Comparison of ENCODE assay signal across 8 mouse cellular contexts in genomic region chr7:55841977-55842503, GRCm38 (mm10). TPM values are rescaled to one million over a fixed set of nuclear protein-coding genes. Genes with fewer than 3 reads are reported as not detected.
A peak's percentile ranks its signal among the peaks of the same experiment; 100 is the strongest.
DNase-seq lines count a peak whose midpoint lies in the region; ATAC-seq and TF ChIP-seq lines count a peak whose summit lies in the region.

No protein-coding gene starts in this region.

- peak; percentile 97 for ATAC-seq in embryonic facial prominence, embryonic 15.5 days (ENCODE audit: insufficient number of reproducible peaks, low FRiP score, low TSS enrichment, low read depth)
- ATAC-seq in kidney, embryonic 14.5 days (ENCODE audit: low FRiP score, low TSS enrichment), result peak; percentile 99

- peak; percentile 30; the same call in 1 of the 2 replicates for TF ChIP-seq POLR2A in bone marrow, adult 2 months (IDR thresholded peaks at IDR 0.05; ENCODE audit: borderline replicate concordance, control insufficient read depth, low read depth, low read length)

- H3K4me2 ChIP-seq in embryonic facial prominence, embryonic 15.5 days (replicated peaks), result peak overlapping the region; percentile 67
- peak overlapping the region; percentile 77 for H3K4me2 ChIP-seq in kidney, embryonic 14.5 days (replicated peaks; ENCODE audit: low read depth, low read length)

- peak overlapping the region; percentile 55 for H3K4me3 ChIP-seq in bone marrow, adult 2 months (replicated peaks; ENCODE audit: control insufficient read depth, low read depth, low read length)
- peak overlapping the region; percentile 98 for H3K4me3 ChIP-seq in embryonic facial prominence, embryonic 15.5 days (replicated peaks)
- H3K4me3 ChIP-seq in kidney, embryonic 14.5 days (ENCODE audit: low read length), result peak overlapping the region; percentile 88

- H3K27me3 ChIP-seq in embryonic facial prominence, embryonic 15.5 days, result no peaks in the 10 kb centered on the region
- H3K27me3 ChIP-seq in kidney, embryonic 14.5 days (ENCODE audit: control insufficient read depth, insufficient read depth, low read length), result no peaks in the 10 kb centered on the region

- DNase-seq in B cell, adult 2 months, result peak; percentile 48 to 50
- DNase-seq in heart, adult 9 months (ENCODE audit: low spot score in 2 of 2), result peak; percentile 94 to 96
- DNase-seq in liver, result peak; percentile 89
- peak; percentile 37 for DNase-seq in monocyte, adult 2 months (ENCODE audit: low read depth in 1 of 2, low spot score in 2 of 2)
- DNase-seq in spleen, postnatal 14 days (ENCODE audit: low spot score in 2 of 2), result peak; percentile 35 to 44

- no peaks in the 10 kb centered on the region; the same call in 1 of the 2 replicates for H3K4me1 ChIP-seq in bone marrow, adult 2 months (ENCODE audit: control insufficient read depth, insufficient read depth, low read length)
- peaks cover 18% of the 10 kb centered on the region; the same call in 1 of the 2 replicates for H3K4me1 ChIP-seq in embryonic facial prominence, embryonic 15.5 days
- H3K4me1 ChIP-seq in kidney, embryonic 14.5 days (ENCODE audit: control insufficient read depth, insufficient read depth, low read length), result 0 out of 2 replicates have a peak, but pooled peaks cover 4% of the 10 kb centered on the region

- no peak for TF ChIP-seq CTCF in bone marrow, adult 2 months (IDR thresholded peaks at IDR 0.05; ENCODE audit: control insufficient read depth, insufficient read depth, low read length)

- under 1% methylated on average over 46 of the region's 47 CpGs for WGBS in bone marrow, adult 2 months
- under 1% methylated on average over 47 of the region's 47 CpGs for WGBS in embryonic facial prominence, embryonic 15.5 days
- WGBS in kidney, embryonic 14.5 days, result 1% methylated on average over 42 of the region's 47 CpGs

- no peaks in the 10 kb centered on the region for H3K36me3 ChIP-seq in embryonic facial prominence, embryonic 15.5 days
- no peaks in the 10 kb centered on the region for H3K36me3 ChIP-seq in kidney, embryonic 14.5 days (ENCODE audit: control insufficient read depth, insufficient read depth, low read length)

- peak overlapping the region; percentile 7; the same call in 1 of the 2 replicates for H3K27ac ChIP-seq in bone marrow, adult 2 months (ENCODE audit: control insufficient read depth, insufficient read depth, low read depth, low read length, poor library complexity)
- H3K27ac ChIP-seq in embryonic facial prominence, embryonic 15.5 days (replicated peaks), result peak overlapping the region; percentile 97
- H3K27ac ChIP-seq in kidney, embryonic 14.5 days (ENCODE audit: low read depth, low read length), result peak overlapping the region; percentile 99

- H3K9me3 ChIP-seq in embryonic facial prominence, embryonic 15.5 days (replicated peaks), result no peaks in the 10 kb centered on the region
- no peaks in the 10 kb centered on the region for H3K9me3 ChIP-seq in kidney, embryonic 14.5 days (ENCODE audit: control insufficient read depth, low read length)

- peak overlapping the region; percentile 85 for H3K9ac ChIP-seq in embryonic facial prominence, embryonic 15.5 days
- H3K9ac ChIP-seq in kidney, embryonic 14.5 days (ENCODE audit: low read depth, low read length), result peak overlapping the region; percentile 94

RNA-seq across cellular contexts. Expression of gene Cyfip1, which starts 0.5 kb away (rescaled TPM):
- 3.9 and 14.1 TPM in 2 replicates for polyA plus RNA-seq in bone marrow, adult 2 months (2011; ENCODE audit: insufficient read depth, insufficient read length, low replicate concordance, missing spikeins)
- polyA plus RNA-seq in embryonic facial prominence, embryonic 15.5 days (2015; fragmentation: Nextera tagmentation; extraction: Ambion mirVana), result 106 and 110 TPM in 2 replicates
- polyA plus RNA-seq in kidney, embryonic 14.5 days (2014; fragmentation: Nextera tagmentation; extraction: Ambion mirVana), result 60.3 and 119 TPM in 2 replicates

RNA-seq across cellular contexts. Expression of gene Tubgcp5, which starts 48.1 kb away (rescaled TPM):
- 6.9 and 12.5 TPM in 2 replicates for polyA plus RNA-seq in bone marrow, adult 2 months (2011; ENCODE audit: insufficient read depth, insufficient read length, low replicate concordance, missing spikeins)
- 32.1 and 37.1 TPM in 2 replicates for polyA plus RNA-seq in embryonic facial prominence, embryonic 15.5 days (2015; fragmentation: Nextera tagmentation; extraction: Ambion mirVana)
- 24.6 and 34.6 TPM in 2 replicates for polyA plus RNA-seq in kidney, embryonic 14.5 days (2014; fragmentation: Nextera tagmentation; extraction: Ambion mirVana)

Comparison
In these comparisons a context has a peak if more than half of its experiments do, and no peak if none do; other contexts are left out.
1. Peak in every context shown above with its lines: DNase-seq, ATAC-seq, H3K4me3 ChIP-seq and H3K27ac ChIP-seq.
2. DNase-seq: peak in every context shown above with its lines; median percentile 95 in heart, adult 9 months; 89 in liver; 49 in B cell, adult 2 months; 40 in spleen, postnatal 14 days; 37 in monocyte, adult 2 months.
3. H3K27ac ChIP-seq: peak in every context shown above with its lines; median percentile 99 in kidney, embryonic 14.5 days; 97 in embryonic facial prominence, embryonic 15.5 days; 7 in bone marrow, adult 2 months.